Mouse (Mus musculus): ENCODE data around the gene Aplp2.

GRCm38 (mm10) chr9:31235489-31235888 lies 23.9 kb upstream of the Aplp2 start:
- no peak for TF ChIP-seq CTCF (IDR thresholded peaks at IDR 0.05; ENCODE audit: insufficient read depth, low read length)
- no peak for TF ChIP-seq POLR2A (IDR thresholded peaks at IDR 0.05; ENCODE audit: borderline replicate concordance, extremely low read depth, low read depth, low read length)
